Mouse (Mus musculus): Measurements from ENCODE around the gene Ebi3. TPM values are rescaled to one million over a fixed set of nuclear protein-coding genes. Genes with fewer than 3 reads are reported as not detected.

The Ebi3 gene
- total RNA-seq (2023) = 0.77 TPM

GRCm38 (mm10) chr17:55952447-55953027, at the start of gene Ebi3:
Ebi3 (plus strand) TSS chr17:55952640.

GRCm38 (mm10) chr17:55949400-55949799, 3.0 kb upstream of the Ebi3 start, which contains the start of gene Zfp119b:
Zfp119b (minus strand) TSS chr17:55949500.

GRCm38 (mm10) chr17:55958918-55959728, 6.7 kb downstream of the Ebi3 start, which contains the start of gene Yju2:
Yju2 (plus strand) TSS chr17:55959099.

GRCm38 (mm10) chr17:55969966-55970891, 17.8 kb downstream of the Ebi3 start, which contains the start of gene Shd:
Shd (plus strand) TSS chr17:55970467.

GRCm38 (mm10) chr17:55986030-55986961, 33.9 kb downstream of the Ebi3 start, which contains the start of gene Fsd1:
Fsd1 (plus strand) TSS chr17:55986509.

GRCm38 (mm10) chr17:56005415-56006061, 53.1 kb downstream of the Ebi3 start, which contains the start of the genes Stap2 and Mpnd:
Stap2 (minus strand) TSS chr17:56005584.
Mpnd (plus strand) TSS chr17:56005711.

Other genes starting within 250 kb of the Ebi3 start
- 39.2 TPM for gene Pot1b, start 240.0 kb upstream of the Ebi3 start, total RNA-seq (2023)
- gene Adgre4, start 202.7 kb upstream of the Ebi3 start, total RNA-seq (2023) = 0.98 TPM
- 17.5 TPM for gene Zfp119a, start 73.7 kb upstream of the Ebi3 start, total RNA-seq (2023)
- 30.9 TPM for gene Zfp959, start 60.5 kb upstream of the Ebi3 start, total RNA-seq (2023)
- 6.4 TPM for gene Zfp119b, start 3.1 kb upstream of the Ebi3 start, total RNA-seq (2023)
- 40.8 TPM for gene Yju2, start 6.5 kb downstream of the Ebi3 start, total RNA-seq (2023)
- 3.2 TPM for gene Shd, start 17.8 kb downstream of the Ebi3 start, total RNA-seq (2023)
- not detected for gene Fsd1, start 33.9 kb downstream of the Ebi3 start, total RNA-seq (2023)
- gene Stap2, start 52.9 kb downstream of the Ebi3 start, total RNA-seq (2023) = 0.67 TPM
- gene Mpnd, start 53.1 kb downstream of the Ebi3 start, total RNA-seq (2023) = 63.8 TPM
- gene Sh3gl1, start 84.0 kb downstream of the Ebi3 start, total RNA-seq (2023) = 125 TPM
- gene Chaf1a, start 87.8 kb downstream of the Ebi3 start, total RNA-seq (2023) = 1.4 TPM
- 63.8 TPM for gene Ubxn6, start 122.4 kb downstream of the Ebi3 start, total RNA-seq (2023)
- gene Hdgfl2, start 127.0 kb downstream of the Ebi3 start, total RNA-seq (2023) = 109 TPM
- gene Plin4, start 157.2 kb downstream of the Ebi3 start, total RNA-seq (2023) = not detected
- gene Plin5, start 165.0 kb downstream of the Ebi3 start, total RNA-seq (2023) = not detected
- 0.37 TPM for gene Lrg1, start 169.4 kb downstream of the Ebi3 start, total RNA-seq (2023)
- gene Sema6b, start 187.7 kb downstream of the Ebi3 start, total RNA-seq (2023) = 0.15 TPM
- gene Tnfaip8l1, start 209.8 kb downstream of the Ebi3 start, total RNA-seq (2023) = 13.9 TPM
- 52.7 TPM for gene Mydgf, start 231.3 kb downstream of the Ebi3 start, total RNA-seq (2023)

Measured in CD8-positive naive resting alpha-beta T cell, adult 57 days (primary cell).